Mouse (Mus musculus) small intestine, adult 2 months (tissue): ENCODE measurements around the gene Cdk16. TPM values are rescaled to one million over a fixed set of nuclear protein-coding genes. Genes with fewer than 3 reads are reported as not detected.

ENCODE experiments used
- H3K27ac ChIP-seq: fragments of 200-500 bp; 2 replicates; pipeline ENCODE4 v1.5.1; 2012; ENCODE audit warnings: low read depth, low read length, control low read depth, inconsistent platforms; ENCODE audit not compliant: insufficient read depth
- H3K27me3 ChIP-seq: fragments of 200-500 bp; 2 replicates; pipeline ENCODE4 v1.6.1; 2012; ENCODE audit warnings: mild to moderate bottlenecking, moderate library complexity, low read length, inconsistent platforms; ENCODE audit not compliant: control insufficient read depth, insufficient read depth
- H3K36me3 ChIP-seq: fragments of 200-500 bp; 2 replicates; pipeline ENCODE4 v1.6.1; 2012; ENCODE audit warnings: mild to moderate bottlenecking, low read length, control low read depth, inconsistent platforms; ENCODE audit not compliant: control insufficient read depth, insufficient read depth
- H3K4me1 ChIP-seq: fragments of 200-500 bp; 2 replicates; pipeline ENCODE4 v1.6.1; 2012; ENCODE audit warnings: low read length, inconsistent platforms, mixed read lengths; ENCODE audit not compliant: control insufficient read depth, insufficient read depth, insufficient read length
- H3K4me3 ChIP-seq: fragments of 200-500 bp; 2 replicates; pipeline ENCODE4 v1.5.1; 2012; ENCODE audit warnings: low read depth, mild to moderate bottlenecking, control low read depth, inconsistent platforms, low read length, moderate library complexity
- CTCF ChIP-seq: fragments of 200-500 bp; IDR thresholded peaks from 2 replicates; pipeline ENCODE4 v1.5.1; 2012; ENCODE audit warnings: low read depth, mild to moderate bottlenecking, control low read depth, inconsistent platforms, low read length, moderate library complexity, mixed read lengths; ENCODE audit not compliant: insufficient replicate concordance, insufficient read length; ENCODE audit errors: extremely low read depth
- POLR2A ChIP-seq: fragments of 200-500 bp; IDR thresholded peaks from 2 replicates; pipeline ENCODE4 v1.6.1; 2012; ENCODE audit warnings: low read depth, mild to moderate bottlenecking, control low read depth, inconsistent platforms, low read length, moderate library complexity
- WGBS: fragments of 180-500 bp; shearing (Covaris S2); methylation state at CpG from one replicate; pipeline ENCODE4 v1.1.7; 2018; 5-methylcytosine and 5-hydroxymethylcytosine counted together
- polyA plus RNA-seq: library from polyadenylated mRNA; depleted of rRNA; stranded (reverse); fragments of >200 nt; gene quantifications from 2 replicates; pipeline ENCODE4 v1.2.3, GENCODE M21; 2012

Gene Cdk16
- polyA plus RNA-seq, 1 experiment: 137 TPM

GRCm38 (mm10) chrX:20662716-20663443, 24.9 kb upstream of the Cdk16 start:
- H3K27ac ChIP-seq: peak overlapping the region; percentile 82
- H3K4me1 ChIP-seq: no peaks in the 10 kb centered on the region
- H3K27me3 ChIP-seq: no peaks in the 10 kb centered on the region
- TF ChIP-seq CTCF (peak; percentile 24; the same call in 1 of the 2 replicates), POLR2A (peak; percentile 32; the same call in 1 of the 2 replicates)
- WGBS: 17% methylated on average over 27 of the region's 28 CpGs
- H3K4me3 ChIP-seq: peak overlapping the region; percentile 92
- peaks cover 3% of the 10 kb centered on the region; the same call in 1 of the 2 replicates for H3K36me3 ChIP-seq

- H3K4me3 ChIP-seq: peak overlapping the region; percentile 92
- TF ChIP-seq POLR2A (no peak), CTCF (no peak)
- 9% methylated on average over 9 of the region's 9 CpGs for WGBS
- H3K27me3 ChIP-seq: no peaks in the 10 kb centered on the region
- H3K27ac ChIP-seq: peak overlapping the region; percentile 82; the same call in 1 of the 2 replicates
- no peaks in the 10 kb centered on the region for H3K4me1 ChIP-seq
- peaks cover 6% of the 10 kb centered on the region for H3K36me3 ChIP-seq
These were observed 24.3 kb upstream of the Cdk16 start for GRCm38 (mm10) chrX:20663444-20663790.

DNA sequence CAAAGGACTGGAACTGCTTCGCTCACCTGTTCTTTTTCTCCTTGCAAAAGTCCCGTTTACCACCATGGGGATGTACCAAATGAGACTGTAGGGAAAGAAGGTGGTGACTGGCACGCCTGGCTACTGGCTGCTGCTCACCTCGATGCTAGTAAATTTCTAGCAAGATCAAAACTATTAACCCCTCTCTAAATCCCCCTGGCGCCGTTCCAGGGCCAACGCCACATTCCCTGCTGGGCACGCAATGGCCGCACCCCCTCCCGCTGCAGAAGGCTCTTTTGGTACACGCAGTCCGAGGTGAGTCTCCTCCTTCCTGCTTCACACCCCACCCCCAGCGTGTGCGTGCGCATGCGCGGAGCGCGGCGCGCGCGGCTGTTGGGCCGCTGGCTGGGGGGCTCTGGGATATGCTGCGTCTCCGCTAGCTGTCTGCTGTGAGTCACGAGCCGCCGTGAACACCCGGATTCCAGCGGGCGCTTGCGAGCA, 354 bp downstream of the Cdk16 start:
- no peak for TF ChIP-seq CTCF
- peak; percentile 56; the same call in 1 of the 2 replicates for TF ChIP-seq POLR2A
- Histone ChIP-seq H3K4me1 (0 out of 2 replicates have a peak, but pooled peaks cover 4% of the 10 kb centered on the region), H3K4me3 (peak overlapping the region; percentile 76), H3K27ac (peak overlapping the region; percentile 100), H3K27me3 (no peaks in the 10 kb centered on the region), H3K36me3 (peaks cover 9% of the 10 kb centered on the region)
- 15% methylated on average over 33 of the region's 33 CpGs for WGBS

GRCm38 (mm10) chrX:20688615-20689014, 861 bp downstream of the Cdk16 start:
- Histone ChIP-seq H3K4me3 (peak overlapping the region; percentile 76), H3K27me3 (no peaks in the 10 kb centered on the region), H3K27ac (peak overlapping the region; percentile 74), H3K4me1 (0 out of 2 replicates have a peak, but pooled peaks cover 4% of the 10 kb centered on the region), H3K36me3 (peaks cover 12% of the 10 kb centered on the region)
- 24% methylated on average over 33 of the region's 35 CpGs for WGBS
- TF ChIP-seq POLR2A (no peak), CTCF (no peak)

DNA sequence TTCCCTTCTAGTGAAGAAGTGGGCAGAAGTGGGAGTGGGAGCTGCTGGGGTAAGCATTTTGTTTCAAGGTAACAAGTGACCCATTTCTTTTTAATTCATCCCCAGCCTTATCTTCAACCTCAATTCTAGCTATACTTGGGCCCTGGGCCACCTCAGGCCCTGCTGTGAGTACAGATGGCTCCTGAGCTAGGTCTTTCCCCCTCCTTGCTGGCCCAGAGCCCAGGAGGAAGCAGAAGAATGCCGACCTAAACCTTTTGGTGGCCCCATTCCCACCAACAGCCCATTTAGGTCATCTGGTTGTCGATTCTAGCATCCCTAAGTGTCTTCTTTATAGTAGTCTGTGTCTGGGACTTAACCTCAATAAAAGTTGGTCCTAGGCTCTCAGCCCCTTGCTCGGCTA, 3.8 kb downstream of the Cdk16 start:
- H3K4me1 ChIP-seq: 0 out of 2 replicates have a peak, but pooled peaks cover 4% of the 10 kb centered on the region
- H3K4me3 ChIP-seq: no peak overlapping the region
- H3K36me3 ChIP-seq: peaks cover 33% of the 10 kb centered on the region
- 33% methylated on average over 3 of the region's 3 CpGs for WGBS
- no peak overlapping the region for H3K27ac ChIP-seq
- no peaks in the 10 kb centered on the region for H3K27me3 ChIP-seq
- TF ChIP-seq POLR2A (no peak), CTCF (no peak)

GRCm38 (mm10) chrX:20692616-20693015, 4.9 kb downstream of the Cdk16 start:
- H3K27me3 ChIP-seq: no peaks in the 10 kb centered on the region
- TF ChIP-seq CTCF: no peak
- TF ChIP-seq POLR2A: no peak
- 85% methylated on average over 1 of the region's 1 CpGs for WGBS
- H3K27ac ChIP-seq: no peak overlapping the region
- peaks cover 37% of the 10 kb centered on the region for H3K36me3 ChIP-seq
- no peak overlapping the region for H3K4me3 ChIP-seq
- H3K4me1 ChIP-seq: 0 out of 2 replicates have a peak, but pooled peaks cover 4% of the 10 kb centered on the region

DNA sequence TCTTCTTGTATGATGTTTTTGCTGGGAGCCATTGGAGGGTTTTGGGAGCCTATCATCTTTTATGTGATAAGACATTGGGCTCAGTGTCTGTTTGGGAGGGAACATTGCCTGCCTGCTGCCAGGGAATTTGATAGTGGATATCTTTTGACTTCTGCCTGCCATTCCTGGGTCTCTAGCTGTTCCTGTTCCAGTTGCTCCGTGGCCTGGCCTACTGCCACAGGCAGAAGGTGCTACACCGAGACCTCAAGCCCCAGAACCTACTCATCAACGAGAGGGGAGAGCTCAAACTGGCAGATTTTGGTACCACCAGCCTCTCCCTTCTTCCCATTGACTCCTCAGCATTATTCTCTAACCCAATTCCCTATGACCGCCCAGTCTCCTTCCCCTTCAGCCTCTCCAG, 8.1 kb downstream of the Cdk16 start:
- TF ChIP-seq CTCF (no peak), POLR2A (no peak)
- Histone ChIP-seq H3K27ac (no peak overlapping the region), H3K4me3 (no peak overlapping the region), H3K4me1 (no peaks in the 10 kb centered on the region), H3K27me3 (no peaks in the 10 kb centered on the region), H3K36me3 (peaks cover 48% of the 10 kb centered on the region)
- WGBS: 84% methylated on average over 4 of the region's 4 CpGs
